Mouse (Mus musculus): ENCODE data around the gene Frmd4b. TPM values are rescaled to one million over a fixed set of nuclear protein-coding genes. Genes with fewer than 3 reads are reported as not detected.
A peak's percentile ranks its signal among the peaks of the same experiment; 100 is the strongest.

The Frmd4b gene
- total RNA-seq, 1 experiment = 2.1 TPM

DNA sequence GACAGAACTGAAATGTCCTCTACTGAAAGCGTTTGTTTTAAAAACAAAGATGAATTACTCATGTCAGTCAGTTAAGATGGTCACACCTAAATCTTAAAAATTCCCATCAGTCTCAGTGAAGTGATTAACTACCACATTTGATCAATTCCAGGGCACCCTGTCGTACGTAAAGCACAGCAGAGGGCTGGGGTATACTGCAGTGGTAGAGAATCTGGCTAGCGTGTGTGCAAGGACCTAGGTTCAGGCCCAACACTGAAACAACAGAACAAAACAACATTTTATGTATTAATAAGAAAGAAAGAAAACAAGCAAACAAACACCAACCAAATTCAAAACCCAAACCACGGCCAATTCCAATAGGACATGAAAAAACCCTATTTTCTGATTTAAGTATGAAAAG lies 331.0 kb downstream of the Frmd4b start:
- TF ChIP-seq HCFC1 (IDR thresholded peaks at IDR 0.05; ENCODE audit: borderline replicate concordance, insufficient read depth, low read length) = no peak
- no peak for TF ChIP-seq MAFK (IDR thresholded peaks at IDR 0.05; ENCODE audit: insufficient read depth, low read depth, low read length)
- no peak for TF ChIP-seq ZNF384 (IDR thresholded peaks at IDR 0.05; ENCODE audit: low read depth, low read length)
- TF ChIP-seq ZC3H11A (IDR thresholded peaks at IDR 0.05; ENCODE audit: borderline replicate concordance, low read depth, low read length) = no peak
- no peak for TF ChIP-seq CHD2 (IDR thresholded peaks at IDR 0.05; ENCODE audit: low read depth, low read length)
- Histone ChIP-seq H3K36me3 (ENCODE audit: control insufficient read depth, insufficient read depth, low read length, poor library complexity, severe bottlenecking) (no peaks in the 10 kb centered on the region), H3K9me3 (ENCODE audit: control insufficient read depth, insufficient read depth, low read depth, low read length) (no peaks in the 10 kb centered on the region), H3K9ac (ENCODE audit: insufficient read depth, low read depth, low read length, poor library complexity, severe bottlenecking) (no peak overlapping the region), H3K27ac (ENCODE audit: insufficient read depth, low read depth, low read length, poor library complexity, severe bottlenecking) (no peak overlapping the region), H3K4me1 (ENCODE audit: control insufficient read depth in 2 of 2, insufficient read depth in 2 of 2, low read length in 2 of 2, poor library complexity in 1 of 2) (no peaks in the 10 kb centered on the region), H3K4me3 (ENCODE audit: insufficient read depth in 1 of 2, low read depth in 1 of 2, low read length in 2 of 2, poor library complexity in 1 of 2, severe bottlenecking in 1 of 2) (no peak overlapping the region)
- in situ Hi-C loops (cut with MboI; ENCODE audit: low sequenced_read_pairs in 2 of 2, unreplicated experiment in 2 of 2) = no loop called here
- no peak for DNase-seq (ENCODE audit: low read depth, low spot score)

DNA sequence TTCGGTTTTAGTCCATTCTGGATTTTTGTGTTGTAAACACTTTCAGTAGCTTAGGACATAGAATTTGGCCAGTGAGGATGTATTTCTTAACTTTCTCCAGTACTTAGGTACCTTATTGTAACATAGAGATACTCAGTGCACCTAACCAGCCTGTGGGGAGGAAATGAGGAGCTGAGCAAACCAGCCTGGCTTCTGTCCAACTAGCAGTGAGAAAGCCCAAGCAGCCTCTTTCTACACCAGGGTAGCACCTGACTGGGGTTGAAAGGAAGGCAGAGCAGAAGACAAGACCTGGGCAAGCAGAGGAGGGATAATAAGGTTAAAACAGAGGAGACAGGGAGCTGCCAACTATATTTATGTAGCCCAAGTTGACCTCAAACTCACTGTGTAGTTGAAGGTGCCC lies 333.7 kb downstream of the Frmd4b start:
- peaks cover 0 to 4% of the 10 kb centered on the region in 2 experiments; a peak in 1 of 4 replicates for H3K4me1 ChIP-seq (ENCODE audit: control insufficient read depth in 2 of 2, insufficient read depth in 2 of 2, low read length in 2 of 2, poor library complexity in 1 of 2)
- no peak for DNase-seq (ENCODE audit: low read depth, low spot score)
- H3K9me3 ChIP-seq (ENCODE audit: control insufficient read depth, insufficient read depth, low read depth, low read length) = no peaks in the 10 kb centered on the region
- H3K36me3 ChIP-seq (ENCODE audit: control insufficient read depth, insufficient read depth, low read length, poor library complexity, severe bottlenecking) = no peaks in the 10 kb centered on the region
- H3K4me3 ChIP-seq (ENCODE audit: insufficient read depth in 1 of 2, low read depth in 1 of 2, low read length in 2 of 2, poor library complexity in 1 of 2, severe bottlenecking in 1 of 2) = no peak overlapping the region
- TF ChIP-seq CHD2 (IDR thresholded peaks at IDR 0.05; ENCODE audit: low read depth, low read length) (no peak), MAFK (IDR thresholded peaks at IDR 0.05; ENCODE audit: insufficient read depth, low read depth, low read length) (no peak), HCFC1 (IDR thresholded peaks at IDR 0.05; ENCODE audit: borderline replicate concordance, insufficient read depth, low read length) (no peak), ZNF384 (IDR thresholded peaks at IDR 0.05; ENCODE audit: low read depth, low read length) (no peak), ZC3H11A (IDR thresholded peaks at IDR 0.05; ENCODE audit: borderline replicate concordance, low read depth, low read length) (no peak)
- in situ Hi-C loops (cut with MboI; ENCODE audit: low sequenced_read_pairs in 2 of 2, unreplicated experiment in 2 of 2) = no loop called here
- no peak overlapping the region for H3K9ac ChIP-seq (ENCODE audit: insufficient read depth, low read depth, low read length, poor library complexity, severe bottlenecking)
- no peak overlapping the region for H3K27ac ChIP-seq (ENCODE audit: insufficient read depth, low read depth, low read length, poor library complexity, severe bottlenecking)

- Histone ChIP-seq H3K36me3 (ENCODE audit: control insufficient read depth, insufficient read depth, low read length, poor library complexity, severe bottlenecking) (no peaks in the 10 kb centered on the region), H3K4me3 (ENCODE audit: insufficient read depth in 1 of 2, low read depth in 1 of 2, low read length in 2 of 2, poor library complexity in 1 of 2, severe bottlenecking in 1 of 2) (no peak overlapping the region), H3K27ac (ENCODE audit: insufficient read depth, low read depth, low read length, poor library complexity, severe bottlenecking) (no peak overlapping the region), H3K9me3 (ENCODE audit: control insufficient read depth, insufficient read depth, low read depth, low read length) (no peaks in the 10 kb centered on the region), H3K4me1 (ENCODE audit: control insufficient read depth in 2 of 2, insufficient read depth in 2 of 2, low read length in 2 of 2, poor library complexity in 1 of 2) (peaks cover 0 to 8% of the 10 kb centered on the region in 2 experiments; a peak in 1 of 4 replicates), H3K9ac (ENCODE audit: insufficient read depth, low read depth, low read length, poor library complexity, severe bottlenecking) (no peak overlapping the region)
- TF ChIP-seq HCFC1 (IDR thresholded peaks at IDR 0.05; ENCODE audit: borderline replicate concordance, insufficient read depth, low read length) (no peak), ZNF384 (IDR thresholded peaks at IDR 0.05; ENCODE audit: low read depth, low read length) (no peak), MAFK (IDR thresholded peaks at IDR 0.05; ENCODE audit: insufficient read depth, low read depth, low read length) (no peak), ZC3H11A (IDR thresholded peaks at IDR 0.05; ENCODE audit: borderline replicate concordance, low read depth, low read length) (no peak), CHD2 (IDR thresholded peaks at IDR 0.05; ENCODE audit: low read depth, low read length) (no peak)
- in situ Hi-C loops (cut with MboI; ENCODE audit: low sequenced_read_pairs in 2 of 2, unreplicated experiment in 2 of 2) = no loop called here
- DNase-seq (ENCODE audit: low read depth, low spot score) = no peak
These were observed 338.5 kb downstream of the Frmd4b start for GRCm38 (mm10) chr6:97278878-97279277.

DNA sequence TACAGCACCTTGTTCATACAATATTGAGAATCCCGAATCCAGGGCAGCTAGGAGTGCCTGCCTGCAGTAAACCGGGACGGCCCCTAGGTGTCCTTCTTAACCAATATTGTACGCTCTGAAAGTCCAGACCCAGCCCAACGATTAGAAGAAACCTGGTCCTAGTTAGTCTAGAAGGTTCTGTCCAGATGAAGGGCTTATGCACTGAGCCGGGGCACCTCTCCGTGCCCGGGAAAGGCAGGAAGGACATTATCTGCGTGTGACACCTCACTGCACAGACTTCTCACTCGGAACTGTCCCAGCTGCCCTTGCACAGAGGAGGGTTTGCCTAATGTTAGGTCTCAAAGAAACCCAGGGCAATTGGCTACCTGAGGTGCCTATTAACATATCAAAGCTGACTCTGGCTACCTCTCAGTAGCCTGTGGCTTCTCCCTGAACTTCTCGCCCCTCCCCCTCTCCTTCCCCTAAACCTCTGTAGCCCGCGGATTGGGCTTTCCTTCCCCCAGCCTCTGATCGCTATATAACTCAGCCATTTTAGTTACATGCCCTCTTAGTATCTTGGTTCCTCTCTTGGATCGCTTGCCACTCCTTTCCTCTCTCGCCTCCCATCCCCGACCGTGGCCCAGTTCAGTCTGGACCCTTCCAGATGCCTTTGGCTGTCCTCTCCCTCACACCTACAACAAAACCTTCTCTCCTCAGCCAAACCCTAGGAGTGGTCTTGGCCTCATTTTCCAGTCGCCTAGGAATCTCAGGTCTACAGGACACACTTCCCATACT lies 339.1 kb downstream of the Frmd4b start:
- in situ Hi-C loops (cut with MboI; ENCODE audit: low sequenced_read_pairs in 2 of 2, unreplicated experiment in 2 of 2) = no loop called here
- Histone ChIP-seq H3K9ac (ENCODE audit: insufficient read depth, low read depth, low read length, poor library complexity, severe bottlenecking) (no peak overlapping the region; the same call in 1 of the 2 replicates), H3K4me3 (ENCODE audit: insufficient read depth in 1 of 2, low read depth in 1 of 2, low read length in 2 of 2, poor library complexity in 1 of 2, severe bottlenecking in 1 of 2) (peak overlapping the region; percentile 26 to 56; a peak in 3 of 4 replicates), H3K9me3 (ENCODE audit: control insufficient read depth, insufficient read depth, low read depth, low read length) (no peaks in the 10 kb centered on the region), H3K27ac (ENCODE audit: insufficient read depth, low read depth, low read length, poor library complexity, severe bottlenecking) (no peak overlapping the region), H3K36me3 (ENCODE audit: control insufficient read depth, insufficient read depth, low read length, poor library complexity, severe bottlenecking) (no peaks in the 10 kb centered on the region), H3K4me1 (ENCODE audit: control insufficient read depth in 2 of 2, insufficient read depth in 2 of 2, low read length in 2 of 2, poor library complexity in 1 of 2) (peaks cover 0 to 8% of the 10 kb centered on the region in 2 experiments; a peak in 1 of 4 replicates)
- peak; percentile 94 for DNase-seq (ENCODE audit: low read depth, low spot score)
- TF ChIP-seq HCFC1 (IDR thresholded peaks at IDR 0.05; ENCODE audit: borderline replicate concordance, insufficient read depth, low read length) (no peak), ZC3H11A (IDR thresholded peaks at IDR 0.05; ENCODE audit: borderline replicate concordance, low read depth, low read length) (peak; percentile 63; the same call in 1 of the 2 replicates), CHD2 (IDR thresholded peaks at IDR 0.05; ENCODE audit: low read depth, low read length) (no peak)
